Mouse (Mus musculus): ENCODE data around the gene Rabgap1l.
"Not testable (repeated sequence)": the region's sequence is repeated elsewhere in the genome, so short reads cannot be mapped to it uniquely, and the experiment has no call there.

The Rabgap1l gene

GRCm38 (mm10) chr1:160496906-160497577, 296.0 kb downstream of the Rabgap1l start:
- no peak for DNase-seq (ENCODE audit: low spot score in 2 of 2)

GRCm38 (mm10) chr1:160485731-160486130, 307.3 kb downstream of the Rabgap1l start:
- no peak for DNase-seq (ENCODE audit: low spot score in 2 of 2)

GRCm38 (mm10) chr1:160485028-160485427, 308.0 kb downstream of the Rabgap1l start:
- DNase-seq (ENCODE audit: low spot score in 2 of 2), result no peak

GRCm38 (mm10) chr1:160481643-160482042, 311.4 kb downstream of the Rabgap1l start:
- no peak for DNase-seq (ENCODE audit: low spot score in 2 of 2)

GRCm38 (mm10) chr1:160467443-160467842, 325.6 kb downstream of the Rabgap1l start:
- DNase-seq (ENCODE audit: low spot score in 2 of 2), result no peak

GRCm38 (mm10) chr1:160465186-160465585, 327.8 kb downstream of the Rabgap1l start:
- DNase-seq (ENCODE audit: low spot score in 2 of 2), result no peak

- DNase-seq (ENCODE audit: low spot score in 2 of 2), result no peak
Observed at GRCm38 (mm10) chr1:160464148-160464547, 328.9 kb downstream of the Rabgap1l start.

GRCm38 (mm10) chr1:160460346-160460745, 332.7 kb downstream of the Rabgap1l start:
- DNase-seq (ENCODE audit: low spot score in 2 of 2), result no peak

GRCm38 (mm10) chr1:160451663-160452062, 341.3 kb downstream of the Rabgap1l start:
- no peak for DNase-seq (ENCODE audit: low spot score in 2 of 2)

- DNase-seq (ENCODE audit: low spot score in 2 of 2), result no peak
Observed at GRCm38 (mm10) chr1:160448681-160449080, 344.3 kb downstream of the Rabgap1l start.

GRCm38 (mm10) chr1:160446823-160447222, 346.2 kb downstream of the Rabgap1l start:
- DNase-seq (ENCODE audit: low spot score in 2 of 2), result no peak

GRCm38 (mm10) chr1:160443506-160443905, 349.5 kb downstream of the Rabgap1l start:
- DNase-seq (ENCODE audit: low spot score in 2 of 2), result no peak

- no peak for DNase-seq (ENCODE audit: low spot score in 2 of 2)
Observed at GRCm38 (mm10) chr1:160441679-160442078, 351.3 kb downstream of the Rabgap1l start.

- DNase-seq (ENCODE audit: low spot score in 2 of 2), result no peak
Observed at GRCm38 (mm10) chr1:160441161-160441560, 351.9 kb downstream of the Rabgap1l start.

- no peak for DNase-seq (ENCODE audit: low spot score in 2 of 2)
Observed at GRCm38 (mm10) chr1:160438820-160439219, 354.2 kb downstream of the Rabgap1l start.

GRCm38 (mm10) chr1:160417196-160417854, 375.7 kb downstream of the Rabgap1l start:
- DNase-seq (ENCODE audit: low spot score in 2 of 2), result no peak

GRCm38 (mm10) chr1:160410822-160411221, 382.2 kb downstream of the Rabgap1l start:
- DNase-seq (ENCODE audit: low spot score in 2 of 2), result no peak

- DNase-seq (ENCODE audit: low spot score in 2 of 2), result not testable (repeated sequence)
Observed at GRCm38 (mm10) chr1:160409689-160410088, 383.3 kb downstream of the Rabgap1l start.

GRCm38 (mm10) chr1:160409123-160409522, 383.9 kb downstream of the Rabgap1l start:
- DNase-seq (ENCODE audit: low spot score in 2 of 2), result no peak

GRCm38 (mm10) chr1:160408302-160408897, 384.6 kb downstream of the Rabgap1l start:
- DNase-seq (ENCODE audit: low spot score in 2 of 2), result no peak

GRCm38 (mm10) chr1:160399428-160399827, 393.6 kb downstream of the Rabgap1l start:
- DNase-seq (ENCODE audit: low spot score in 2 of 2), result no peak

- DNase-seq (ENCODE audit: low spot score in 2 of 2), result no peak
Observed at GRCm38 (mm10) chr1:160397037-160397436, 396.0 kb downstream of the Rabgap1l start.

GRCm38 (mm10) chr1:160387446-160387845, 405.6 kb downstream of the Rabgap1l start:
- DNase-seq (ENCODE audit: low spot score in 2 of 2), result no peak

All from frontal cortex, postnatal 14 days (tissue).